Mouse (Mus musculus): Measurements from ENCODE around the gene Gm20708.

- TF ChIP-seq CTCF (IDR thresholded peaks at IDR 0.05; ENCODE audit: insufficient read depth, low read length) (peak; percentile 50), POLR2A (IDR thresholded peaks at IDR 0.05; ENCODE audit: borderline replicate concordance, extremely low read depth, low read depth, low read length) (peak; percentile 8; the same call in 1 of the 2 replicates)
Measured at GRCm38 (mm10) chr11:117810401-117811046, 1.1 kb downstream of the Gm20708 start.

Data from lung, adult 2 months (tissue).